In genomic region chr7:79400296-79400695, GRCm38 (mm10) we compare ENCODE assay signal across 23 mouse cellular contexts. TPM values are rescaled to one million over a fixed set of nuclear protein-coding genes. Genes with fewer than 3 reads are reported as not detected.
DNase-seq lines count a peak whose midpoint lies in the region; TF ChIP-seq lines count a peak whose summit lies in the region.
"Had no signal": no experiment of that assay in that cellular context is flagged by ENCODE, and none has a peak within 500 bp of the region (broad histone marks: within the 10 kb centered on the region; RNA-seq: fewer than 3 reads in every experiment).

No protein-coding gene starts in this region.

- H3K36me3 ChIP-seq in CH12.LX (replicated peaks in 1 of 2; ENCODE audit: control insufficient read depth in 1 of 2, insufficient read depth in 1 of 2, low read length in 1 of 2) (peaks cover 19 to 83% of the 10 kb centered on the region in 2 experiments), ES-Bruce4 (ENCODE audit: control insufficient read depth, insufficient read depth, low read length, poor library complexity, severe bottlenecking) (peaks cover 12% of the 10 kb centered on the region), ES-E14 (ENCODE audit: control insufficient read depth, insufficient read depth, low read length, poor library complexity, severe bottlenecking) (peaks cover 6% of the 10 kb centered on the region; the same call in 1 of the 2 replicates)

- no peak overlapping the region for H3K9ac ChIP-seq in CH12.LX (ENCODE audit: insufficient read depth, low read depth)
- H3K9ac ChIP-seq in ES-Bruce4 (ENCODE audit: low read depth, poor library complexity, severe bottlenecking) = 0 out of 2 replicates have a peak overlapping the region, but pooled peaks have one; percentile 28
- H3K9ac ChIP-seq in ES-E14 (ENCODE audit: insufficient read depth, low read depth, low read length, poor library complexity, severe bottlenecking) = no peak overlapping the region

- no peak for TF ChIP-seq EP300 in CH12.LX (IDR thresholded peaks at IDR 0.05; ENCODE audit: low read length)
- TF ChIP-seq EP300 in ES-Bruce4 (IDR thresholded peaks at IDR 0.05; ENCODE audit: insufficient read depth, low read depth, low read length) = no peak

- in situ Hi-C loops in CH12.LX (cut with MboI; ENCODE audit: low pct_ligation_motif_present, low pct_unique_long_range_greater_than_20kb, low sequenced_read_pairs) = no loop called here
- in situ Hi-C loops in ES-E14 (cut with MboI; ENCODE audit: low sequenced_read_pairs in 2 of 2, unreplicated experiment in 2 of 2) = no loop called here

- TF ChIP-seq RAD21 in CH12.LX (IDR thresholded peaks at IDR 0.05; ENCODE audit: low read depth, low read length) = no peak

- H3K79me2 ChIP-seq in CH12.LX (replicated peaks; ENCODE audit: control insufficient read depth, extremely low read depth, insufficient read depth, poor library complexity, severe bottlenecking) = no peaks in the 10 kb centered on the region

- H3K9me3 ChIP-seq in CH12.LX (replicated peaks; ENCODE audit: low read length) (no peaks in the 10 kb centered on the region), ES-Bruce4 (replicated peaks; ENCODE audit: control insufficient read depth, insufficient read depth, low read length, poor library complexity, severe bottlenecking) (no peaks in the 10 kb centered on the region), ES-E14 (ENCODE audit: control insufficient read depth, insufficient read depth, low read depth, low read length) (no peaks in the 10 kb centered on the region)
- H3K9me3 ChIP-seq: G1E had no signal

- H3K27ac ChIP-seq in CH12.LX (ENCODE audit: insufficient read depth, low read depth) (no peak overlapping the region), ES-Bruce4 (ENCODE audit: insufficient read depth, low read length) (peak overlapping the region; percentile 90), ES-E14 (ENCODE audit: insufficient read depth, low read depth, low read length, poor library complexity, severe bottlenecking) (no peak overlapping the region; the same call in 1 of the 2 replicates)

- DNase-seq in CH12.LX (ENCODE audit: extremely low read depth) (no peak), ES-E14 (ENCODE audit: low read depth, low spot score) (no peak)
- DNase-seq in adrenal gland, adult 18-20 months (ENCODE audit: low spot score in 2 of 2) = no peak
- no peak for DNase-seq in layer of hippocampus, adult 18-20 months (ENCODE audit: low spot score in 2 of 2)
- no peak for DNase-seq in gastrocnemius, postnatal 10 days
- DNase-seq: adrenal gland, adult 2 months; adrenal gland, adult 8-10 months; adrenal gland, postnatal 10 days; adrenal gland, postnatal 14 days; adrenal gland, postnatal 25 days; adrenal gland, postnatal 36 days; B cell, adult 2 months; cerebellum, adult 11 months; cerebellum, adult 11-12 months; cerebellum, adult 18-20 months; cerebellum, adult 2 months; cerebellum, adult 8-10 months; cerebellum, adult 9-10 months; cerebellum, adult 9-11 months had no signal

- H3K27me3 ChIP-seq in CH12.LX (replicated peaks) (no peaks in the 10 kb centered on the region), ES-Bruce4 (ENCODE audit: control insufficient read depth, insufficient read depth, low read length, poor library complexity, severe bottlenecking) (no peaks in the 10 kb centered on the region)
- H3K27me3 ChIP-seq: Patski had no signal

- dilution Hi-C loops in CH12.LX (cut with MboI; ENCODE audit: extremely low pct_ligation_motif_present, extremely low pct_unique_long_range_greater_than_20kb, low sequenced_read_pairs) = no loop called here

- no peak overlapping the region for H3K4me2 ChIP-seq in CH12.LX (ENCODE audit: insufficient read depth, low read depth, poor library complexity, severe bottlenecking)

- H3K4me3 ChIP-seq in CH12.LX (replicated peaks in 1 of 3; ENCODE audit: low read depth in 2 of 3, low read length in 2 of 3, poor library complexity in 1 of 3) = no peak overlapping the region
- no peak overlapping the region for H3K4me3 ChIP-seq in ES-Bruce4 (ENCODE audit: low read depth, low read length)
- no peak overlapping the region for H3K4me3 ChIP-seq in ES-E14 (ENCODE audit: insufficient read depth in 1 of 2, low read depth in 1 of 2, low read length in 2 of 2, poor library complexity in 1 of 2, severe bottlenecking in 1 of 2)

- TF ChIP-seq CTCF in CH12.LX (conservative IDR thresholded peaks at IDR 0.05 in 1 of 2, IDR thresholded peaks at IDR 0.05 in 1 of 2; ENCODE audit: low read depth in 2 of 2, low read length in 2 of 2) (no peak), ES-Bruce4 (IDR thresholded peaks at IDR 0.05; ENCODE audit: low read depth, low read length) (no peak)

- H3K4me1 ChIP-seq in CH12.LX (ENCODE audit: control insufficient read depth in 1 of 2, insufficient read depth in 2 of 2) (no peaks in the 10 kb centered on the region), ES-Bruce4 (ENCODE audit: control insufficient read depth, insufficient read depth, low read length) (peaks cover 2% of the 10 kb centered on the region), ES-E14 (ENCODE audit: control insufficient read depth in 2 of 2, insufficient read depth in 2 of 2, low read length in 2 of 2, poor library complexity in 1 of 2) (peaks cover 8 to 10% of the 10 kb centered on the region in 2 experiments; a peak in 3 of 4 replicates)

- no peak for TF ChIP-seq POLR2A in CH12.LX (IDR thresholded peaks at IDR 0.05; ENCODE audit: low read depth, low read length)
- no peak for TF ChIP-seq POLR2A in ES-Bruce4 (IDR thresholded peaks at IDR 0.05; ENCODE audit: insufficient read depth, low read length)

TF ChIP-seq in CH12.LX, 34 proteins besides CTCF, POLR2A, EP300 and RAD21:
- peak; percentile 53; the same call in 1 of the 2 replicates for TF ChIP-seq MAFK (IDR thresholded peaks at IDR 0.05; ENCODE audit: insufficient replicate concordance, low read length)
- no peak for TF ChIP-seq CHD1 (IDR thresholded peaks at IDR 0.05; ENCODE audit: low read depth, low read length)
- TF ChIP-seq UBTF (IDR thresholded peaks at IDR 0.05; ENCODE audit: low read depth, low read length) = no peak
TF ChIP-seq in CH12.LX: peak in this region for 1.

TF ChIP-seq in ES-E14, 5 proteins besides CTCF, POLR2A, EP300 and RAD21:
- TF ChIP-seq MAFK (IDR thresholded peaks at IDR 0.05; ENCODE audit: insufficient read depth, low read depth, low read length) = 0 out of 2 replicates have a peak, but pooled peaks have one; percentile 50
- TF ChIP-seq ZC3H11A (IDR thresholded peaks at IDR 0.05; ENCODE audit: borderline replicate concordance, low read depth, low read length) = no peak

RNA-seq across cellular contexts. Expression of gene Fanci, which starts 8.6 kb away (rescaled TPM):
- total RNA-seq in CH12.LX (2012; rRNA removed) = 14.9 and 17.5 TPM in 2 replicates
- total RNA-seq in CH12.LX (2014; rRNA removed) = 25.0 and 27.0 TPM in 2 replicates
- polyA plus RNA-seq in CH12.LX (2012; ENCODE audit: insufficient read length, low read depth) = 17.1 and 20.0 TPM in 2 replicates
- polyA plus RNA-seq in ES-Bruce4 (2011; ENCODE audit: insufficient read depth, insufficient read length, low read depth, missing spikeins) = 45.0 and 45.2 TPM in 2 replicates
- 31.9 and 33.0 TPM in 2 replicates for total RNA-seq in ES-E14 (2012; rRNA removed)
- total RNA-seq in adrenal gland, adult 18-20 months (2021) = under 1 TPM; 0.27 to 0.29 TPM
- total RNA-seq in layer of hippocampus, adult 18-20 months (2021) = under 1 TPM; 0.27 to 0.33 TPM
- total RNA-seq in gastrocnemius, postnatal 10 days (2021) = 1 to 10 TPM; 1.4 to 1.5 TPM

RNA-seq across cellular contexts. Expression of gene Rlbp1, which starts 13.4 kb away (rescaled TPM):
- total RNA-seq in CH12.LX (2012; rRNA removed) = 1.9 and 2.5 TPM in 2 replicates
- 8.4 and 11.0 TPM in 2 replicates for total RNA-seq in CH12.LX (2014; rRNA removed)
- polyA plus RNA-seq in CH12.LX (2012; ENCODE audit: insufficient read length, low read depth) = 21.4 and 24.2 TPM in 2 replicates
- 2.7 and 2.8 TPM in 2 replicates for polyA plus RNA-seq in ES-Bruce4 (2011; ENCODE audit: insufficient read depth, insufficient read length, low read depth, missing spikeins)
- 5.9 and 8.1 TPM in 2 replicates for total RNA-seq in ES-E14 (2012; rRNA removed)
- not detected for total RNA-seq in adrenal gland, adult 18-20 months (2021)
- total RNA-seq in layer of hippocampus, adult 18-20 months (2021) = 10 to 100 TPM; 22.4 to 23.9 TPM
- total RNA-seq in gastrocnemius, postnatal 10 days (2021) = not detected
- total RNA-seq: adrenal gland, adult 2 months; adrenal gland, postnatal 10 days; adrenal gland, postnatal 14 days; adrenal gland, postnatal 36 days; G1E had no signal
- polyA plus RNA-seq: CD4-positive, CD25-positive, alpha-beta regulatory T cell, adult 4 months; G1E; Patski had no signal

Comparison
In these comparisons a context has a peak if more than half of its experiments do, and no peak if none do; other contexts are left out.
1. RNA of gene Fanci, which starts 8.6 kb away (total RNA-seq): 31.9 to 33.0 TPM in ES-E14 and 14.9 to 27.0 TPM in CH12.LX; 1.4 to 1.5 TPM in gastrocnemius, postnatal 10 days, 0.27 to 0.33 TPM in layer of hippocampus, adult 18-20 months and 0.27 to 0.29 TPM in adrenal gland, adult 18-20 months; every median in the first group is over 4 times any median in the second.